In genomic region chr13:44145441-44145840, GRCm38 (mm10) we compare ENCODE assay signal across 31 mouse cellular contexts.
"Had no signal": no experiment of that assay in that cellular context is flagged by ENCODE, and none has a peak within 500 bp of the region (broad histone marks: within the 10 kb centered on the region; RNA-seq: fewer than 3 reads in every experiment).

No protein-coding gene starts in this region.

- DNase-seq: left cerebral cortex, postnatal 4 days; liver; liver, embryonic 13.5 days; liver, postnatal 0 days; lung, adult 18-20 months; lung, adult 2 months; lung, embryonic 14.5 days; lung, postnatal 10 days; lung, postnatal 14 days; lung, postnatal 36 days; lung, postnatal 4 days; midbrain, embryonic 14.5 days had no signal

- H3K9ac ChIP-seq: limb, embryonic 12.5 days; limb, embryonic 13.5 days; limb, embryonic 15.5 days; liver, embryonic 12.5 days; liver, embryonic 13.5 days; liver, embryonic 14.5 days; liver, embryonic 15.5 days; liver, postnatal 0 days; lung, embryonic 14.5 days; lung, embryonic 15.5 days; midbrain, embryonic 12.5 days; midbrain, embryonic 15.5 days; neural tube, embryonic 12.5 days had no signal

- H3K36me3 ChIP-seq: limb, embryonic 12.5 days; limb, embryonic 13.5 days; limb, embryonic 15.5 days; liver, embryonic 12.5 days; liver, embryonic 13.5 days; liver, embryonic 15.5 days; lung, embryonic 15.5 days; midbrain, embryonic 12.5 days; midbrain, embryonic 15.5 days; neural tube, embryonic 12.5 days had no signal

- H3K4me1 ChIP-seq: limb, embryonic 10.5 days; limb, embryonic 12.5 days; limb, embryonic 13.5 days; limb, embryonic 15.5 days; liver, embryonic 12.5 days; liver, embryonic 13.5 days; liver, embryonic 15.5 days; lung, embryonic 15.5 days; megakaryocyte, embryonic 14.5 days; midbrain, embryonic 10.5 days; midbrain, embryonic 12.5 days; midbrain, embryonic 15.5 days; neural tube, embryonic 12.5 days had no signal

- H3K4me2 ChIP-seq: limb, embryonic 12.5 days; limb, embryonic 13.5 days; limb, embryonic 15.5 days; liver, embryonic 11.5 days; liver, embryonic 12.5 days; liver, embryonic 13.5 days; liver, embryonic 15.5 days; lung, embryonic 14.5 days; lung, embryonic 15.5 days; midbrain, embryonic 12.5 days; midbrain, embryonic 15.5 days; neural tube, embryonic 12.5 days had no signal

- H3K27ac ChIP-seq: left cerebral cortex, adult 2 months; limb, embryonic 10.5 days; limb, embryonic 12.5 days; limb, embryonic 13.5 days; limb, embryonic 15.5 days; liver, embryonic 12.5 days; liver, embryonic 13.5 days; liver, embryonic 14.5 days; liver, embryonic 15.5 days; lung, embryonic 15.5 days; macrophage; midbrain, embryonic 10.5 days; midbrain, embryonic 12.5 days; midbrain, embryonic 15.5 days; neural tube, embryonic 12.5 days had no signal

- H3K27me3 ChIP-seq: limb, embryonic 12.5 days; limb, embryonic 13.5 days; limb, embryonic 15.5 days; liver, embryonic 12.5 days; liver, embryonic 13.5 days; liver, embryonic 15.5 days; lung, embryonic 15.5 days; midbrain, embryonic 12.5 days; midbrain, embryonic 15.5 days; neural tube, embryonic 12.5 days had no signal

- H3K4me3 ChIP-seq: left cerebral cortex, adult 2 months; limb, embryonic 10.5 days; limb, embryonic 12.5 days; limb, embryonic 13.5 days; limb, embryonic 15.5 days; liver, embryonic 12.5 days; liver, embryonic 13.5 days; liver, embryonic 15.5 days; lung, embryonic 15.5 days; megakaryocyte, embryonic 14.5 days; midbrain, embryonic 10.5 days; midbrain, embryonic 12.5 days; midbrain, embryonic 15.5 days; myocyte; neural tube, embryonic 12.5 days had no signal

- H3K9me3 ChIP-seq: limb, embryonic 10.5 days; limb, embryonic 15.5 days; liver, embryonic 15.5 days; lung, embryonic 15.5 days; midbrain, embryonic 15.5 days had no signal

- ATAC-seq: liver, embryonic 12.5 days; liver, postnatal 0 days; lung, postnatal 0 days; midbrain, embryonic 15.5 days; midbrain, embryonic 16.5 days had no signal
